Mouse (Mus musculus): Measurements from ENCODE around the gene Gm20388. TPM values are rescaled to one million over a fixed set of nuclear protein-coding genes. Genes with fewer than 3 reads are reported as not detected.
"Not testable (repeated sequence)": the region's sequence is repeated elsewhere in the genome, so short reads cannot be mapped to it uniquely, and the experiment has no call there.

The Gm20388 gene
- total RNA-seq, 1 experiment from 2014 or later = 10.0 TPM

- no peak for ATAC-seq (replicated peaks; ENCODE audit: insufficient number of reproducible peaks, low FRiP score, low TSS enrichment, poor library complexity, severe bottlenecking)
These were observed 3292.9 kb downstream of the Gm20388 start for GRCm38 (mm10) chr8:123203571-123203970.

GRCm38 (mm10) chr8:123211876-123212275, 3301.2 kb downstream of the Gm20388 start:
- no peak for ATAC-seq (replicated peaks; ENCODE audit: insufficient number of reproducible peaks, low FRiP score, low TSS enrichment, poor library complexity, severe bottlenecking)

GRCm38 (mm10) chr8:123212321-123213117, 3301.9 kb downstream of the Gm20388 start, which contains the start of the genes Chmp1a and Spata33:
Gene Chmp1a, minus strand, starts transcription at chr8:123212763.
Gene Spata33, plus strand, starts transcription at chr8:123212832.
- peak; percentile 55 for ATAC-seq (replicated peaks; ENCODE audit: insufficient number of reproducible peaks, low FRiP score, low TSS enrichment, poor library complexity, severe bottlenecking)

GRCm38 (mm10) chr8:123213118-123213772, 3302.6 kb downstream of the Gm20388 start:
- no peak for ATAC-seq (replicated peaks; ENCODE audit: insufficient number of reproducible peaks, low FRiP score, low TSS enrichment, poor library complexity, severe bottlenecking)

DNA sequence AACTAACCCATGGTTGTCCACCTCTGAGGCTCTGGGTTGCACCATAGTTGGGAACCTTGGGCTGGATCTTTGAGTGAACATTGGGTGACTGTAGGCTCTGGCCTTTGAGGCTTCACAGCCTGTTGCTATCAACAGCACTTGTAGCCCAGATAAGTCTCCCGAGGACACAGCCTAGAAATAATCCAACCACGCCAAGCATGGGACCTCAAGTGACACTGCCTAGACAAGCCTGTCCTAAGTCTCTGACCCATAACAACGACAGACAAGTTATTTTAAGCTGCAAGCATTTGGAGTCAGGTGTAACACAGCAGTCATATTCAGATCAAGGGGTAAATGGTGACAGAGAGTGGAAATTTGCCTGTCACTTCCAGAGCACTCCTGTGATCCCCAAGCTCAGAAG, 3304.8 kb downstream of the Gm20388 start:
- no peak for ATAC-seq (replicated peaks; ENCODE audit: insufficient number of reproducible peaks, low FRiP score, low TSS enrichment, poor library complexity, severe bottlenecking)

DNA sequence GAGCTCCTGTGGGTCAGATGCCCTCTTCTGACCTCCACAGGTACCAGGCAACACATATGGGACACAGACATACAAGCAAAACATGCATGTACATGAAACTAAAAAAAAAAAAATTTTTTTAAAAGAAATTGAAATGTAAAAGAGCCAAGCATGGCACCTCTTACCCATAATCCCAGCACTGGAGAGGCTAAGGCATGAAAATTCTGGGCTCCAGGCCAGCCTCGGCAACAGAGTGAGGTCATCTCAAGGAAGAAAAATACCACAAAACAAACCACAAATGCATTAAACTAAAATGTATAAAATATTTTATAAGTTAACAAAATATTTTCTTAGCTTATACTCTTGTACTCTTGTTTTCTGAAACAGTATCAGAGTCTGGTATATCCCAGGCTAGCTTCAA, 3310.3 kb downstream of the Gm20388 start:
- no peak for ATAC-seq (replicated peaks; ENCODE audit: insufficient number of reproducible peaks, low FRiP score, low TSS enrichment, poor library complexity, severe bottlenecking)

- peak; percentile 91 for ATAC-seq (replicated peaks; ENCODE audit: insufficient number of reproducible peaks, low FRiP score, low TSS enrichment, poor library complexity, severe bottlenecking)
These were observed 3313.9 kb downstream of the Gm20388 start, which contains the start of gene Cdk10 for GRCm38 (mm10) chr8:123224278-123225266. Gene Cdk10, plus strand, starts transcription at chr8:123224842.

- no peak for ATAC-seq (replicated peaks; ENCODE audit: insufficient number of reproducible peaks, low FRiP score, low TSS enrichment, poor library complexity, severe bottlenecking)
These were observed 3317.8 kb downstream of the Gm20388 start for GRCm38 (mm10) chr8:123228416-123228815.

DNA sequence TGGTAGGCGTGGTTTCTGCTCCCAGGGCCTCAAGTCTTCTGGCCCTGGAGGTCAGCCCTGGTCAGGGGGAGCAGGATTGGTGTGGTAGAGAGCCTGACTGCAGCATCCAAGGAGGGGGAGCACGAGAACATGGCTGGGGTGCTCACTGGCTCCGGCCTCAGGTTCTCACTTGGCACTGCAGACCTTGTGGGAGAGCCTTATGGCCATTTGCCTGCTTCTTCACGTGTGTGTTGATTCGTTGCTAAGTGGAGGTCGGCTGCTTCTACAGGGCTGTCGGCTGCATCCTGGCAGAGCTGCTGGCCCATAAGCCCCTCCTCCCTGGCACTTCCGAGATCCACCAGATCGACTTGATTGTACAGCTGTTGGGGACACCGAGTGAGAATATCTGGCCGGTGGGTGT, 3319.7 kb downstream of the Gm20388 start:
- not testable (repeated sequence) for ATAC-seq (replicated peaks; ENCODE audit: insufficient number of reproducible peaks, low FRiP score, low TSS enrichment, poor library complexity, severe bottlenecking)

- no peak for ATAC-seq (replicated peaks; ENCODE audit: insufficient number of reproducible peaks, low FRiP score, low TSS enrichment, poor library complexity, severe bottlenecking)
These were observed 3321.1 kb downstream of the Gm20388 start for GRCm38 (mm10) chr8:123231742-123232141.

DNA sequence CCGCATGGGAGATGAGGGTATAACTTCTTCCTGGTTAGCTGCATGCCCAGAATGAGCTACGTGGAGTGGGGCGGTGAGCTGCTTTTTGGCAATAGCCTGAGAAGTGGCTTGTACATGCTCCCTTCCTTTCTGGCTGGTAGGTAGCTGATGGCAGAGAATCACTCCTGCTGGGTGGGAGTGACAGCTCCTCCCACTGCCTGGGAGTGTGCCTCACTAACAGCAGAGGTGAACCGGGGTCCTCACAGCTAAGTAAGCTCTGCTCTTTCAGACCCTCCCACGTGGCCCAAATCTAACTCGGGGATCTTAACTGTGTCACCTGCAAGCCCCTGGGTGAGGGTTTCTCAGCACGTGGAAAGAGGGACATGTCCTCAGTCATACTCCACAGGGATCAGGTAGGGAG, 3321.9 kb downstream of the Gm20388 start:
- ATAC-seq (replicated peaks; ENCODE audit: insufficient number of reproducible peaks, low FRiP score, low TSS enrichment, poor library complexity, severe bottlenecking) = no peak

GRCm38 (mm10) chr8:123233300-123233699, 3322.7 kb downstream of the Gm20388 start:
- ATAC-seq (replicated peaks; ENCODE audit: insufficient number of reproducible peaks, low FRiP score, low TSS enrichment, poor library complexity, severe bottlenecking) = no peak

DNA sequence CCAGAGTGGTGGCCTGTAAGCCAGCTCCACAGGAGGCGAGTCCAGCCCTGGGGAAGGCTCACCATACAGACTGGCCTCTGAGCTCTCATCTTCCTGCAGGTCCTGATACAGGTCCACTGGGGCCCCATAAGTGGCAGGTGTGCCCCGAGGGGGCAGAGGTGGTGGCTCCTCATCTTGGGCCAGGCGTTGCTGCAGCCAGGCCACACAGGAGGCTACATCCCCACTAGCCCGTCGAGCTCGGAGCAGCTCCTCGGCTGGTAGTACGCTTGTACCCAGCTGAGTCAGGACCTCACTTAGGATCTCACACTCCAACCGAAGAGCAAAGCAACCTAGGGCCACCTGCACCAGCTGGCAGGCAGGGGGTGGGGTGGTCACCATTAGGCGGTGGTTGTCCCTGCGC, 3323.1 kb downstream of the Gm20388 start:
- ATAC-seq (replicated peaks; ENCODE audit: insufficient number of reproducible peaks, low FRiP score, low TSS enrichment, poor library complexity, severe bottlenecking) = no peak

DNA sequence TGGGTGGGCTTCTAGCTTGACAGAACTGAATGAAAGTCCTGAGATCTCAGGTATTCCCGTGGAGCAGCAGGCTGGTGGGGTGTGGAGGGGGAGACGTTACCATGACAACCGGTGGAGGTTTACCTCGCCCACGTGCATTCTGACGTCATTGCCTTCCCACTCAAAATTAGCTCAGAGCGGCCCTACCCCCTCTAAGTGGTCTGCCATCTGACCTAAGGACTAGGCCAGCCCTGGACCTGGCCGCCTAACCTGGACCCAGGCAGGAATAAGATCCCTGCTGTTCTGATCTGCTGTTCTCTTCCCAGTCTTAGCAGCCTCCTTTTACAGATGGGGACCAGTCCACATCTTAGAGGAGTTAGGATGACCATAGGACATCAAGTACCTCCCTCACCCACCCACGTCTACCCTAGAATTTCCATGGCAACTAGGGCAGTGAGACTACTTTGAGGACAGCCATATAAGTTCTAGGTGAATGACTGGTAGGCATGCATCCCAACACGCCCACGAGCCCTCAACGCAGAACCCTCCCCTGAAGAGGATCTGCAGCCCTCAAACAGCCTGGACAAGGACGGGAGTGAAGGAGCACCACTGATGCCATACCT, 3324.4 kb downstream of the Gm20388 start:
- ATAC-seq (replicated peaks; ENCODE audit: insufficient number of reproducible peaks, low FRiP score, low TSS enrichment, poor library complexity, severe bottlenecking) = no peak

- ATAC-seq (replicated peaks; ENCODE audit: insufficient number of reproducible peaks, low FRiP score, low TSS enrichment, poor library complexity, severe bottlenecking) = peak; percentile 87
These were observed 3325.2 kb downstream of the Gm20388 start, which contains the start of gene Spata2l for GRCm38 (mm10) chr8:123235520-123236497. Gene Spata2l, minus strand, starts transcription at chr8:123236233.

GRCm38 (mm10) chr8:123239398-123239797, 3328.8 kb downstream of the Gm20388 start:
- no peak for ATAC-seq (replicated peaks; ENCODE audit: insufficient number of reproducible peaks, low FRiP score, low TSS enrichment, poor library complexity, severe bottlenecking)

All from monocyte, adult 5-6 weeks (primary cell).